Mouse (Mus musculus): ENCODE measurements around the gene Pik3r2.

The Pik3r2 gene

GRCm38 (mm10) chr8:70746676-70747075, 29.8 kb downstream of the Pik3r2 start:
- no peak for TF ChIP-seq GATA4 (IDR thresholded peaks at IDR 0.05; ENCODE audit: insufficient replicate concordance, low read length)

GRCm38 (mm10) chr8:70745691-70746220, 30.8 kb downstream of the Pik3r2 start:
- no peak for TF ChIP-seq GATA4 (IDR thresholded peaks at IDR 0.05; ENCODE audit: insufficient replicate concordance, low read length)

GRCm38 (mm10) chr8:70744806-70745205, 31.7 kb downstream of the Pik3r2 start:
- TF ChIP-seq GATA4 (IDR thresholded peaks at IDR 0.05; ENCODE audit: insufficient replicate concordance, low read length), result no peak

- no peak; the same call in 1 of the 2 replicates for TF ChIP-seq GATA4 (IDR thresholded peaks at IDR 0.05; ENCODE audit: insufficient replicate concordance, low read length)
These were observed 32.6 kb downstream of the Pik3r2 start for GRCm38 (mm10) chr8:70743656-70744590.

GRCm38 (mm10) chr8:70742981-70743655, 33.4 kb downstream of the Pik3r2 start:
- no peak for TF ChIP-seq GATA4 (IDR thresholded peaks at IDR 0.05; ENCODE audit: insufficient replicate concordance, low read length)

- no peak for TF ChIP-seq GATA4 (IDR thresholded peaks at IDR 0.05; ENCODE audit: insufficient replicate concordance, low read length)
These were observed 34.3 kb downstream of the Pik3r2 start for GRCm38 (mm10) chr8:70742176-70742575.

- no peak for TF ChIP-seq GATA4 (IDR thresholded peaks at IDR 0.05; ENCODE audit: insufficient replicate concordance, low read length)
These were observed 34.9 kb downstream of the Pik3r2 start for GRCm38 (mm10) chr8:70741661-70742060.

GRCm38 (mm10) chr8:70738211-70738610, 38.3 kb downstream of the Pik3r2 start:
- no peak for TF ChIP-seq GATA4 (IDR thresholded peaks at IDR 0.05; ENCODE audit: insufficient replicate concordance, low read length)

- no peak for TF ChIP-seq GATA4 (IDR thresholded peaks at IDR 0.05; ENCODE audit: insufficient replicate concordance, low read length)
These were observed 38.8 kb downstream of the Pik3r2 start for GRCm38 (mm10) chr8:70737705-70738104.

GRCm38 (mm10) chr8:70730956-70731355, 45.6 kb downstream of the Pik3r2 start:
- no peak for TF ChIP-seq GATA4 (IDR thresholded peaks at IDR 0.05; ENCODE audit: insufficient replicate concordance, low read length)

- TF ChIP-seq GATA4 (IDR thresholded peaks at IDR 0.05; ENCODE audit: insufficient replicate concordance, low read length), result no peak
These were observed 46.6 kb downstream of the Pik3r2 start for GRCm38 (mm10) chr8:70729808-70730475.

- no peak for TF ChIP-seq GATA4 (IDR thresholded peaks at IDR 0.05; ENCODE audit: insufficient replicate concordance, low read length)
These were observed 49.8 kb downstream of the Pik3r2 start for GRCm38 (mm10) chr8:70726721-70727120.

GRCm38 (mm10) chr8:70725792-70726447, 50.6 kb downstream of the Pik3r2 start:
- TF ChIP-seq GATA4 (IDR thresholded peaks at IDR 0.05; ENCODE audit: insufficient replicate concordance, low read length), result no peak

- no peak for TF ChIP-seq GATA4 (IDR thresholded peaks at IDR 0.05; ENCODE audit: insufficient replicate concordance, low read length)
These were observed 52.3 kb downstream of the Pik3r2 start for GRCm38 (mm10) chr8:70724216-70724615.
